Mouse (Mus musculus): Measurements from ENCODE around the gene Zfp784. TPM values are rescaled to one million over a fixed set of nuclear protein-coding genes. Genes with fewer than 3 reads are reported as not detected.
A peak's percentile ranks its signal among the peaks of the same experiment; 100 is the strongest.

Zfp784 gene
- total and polyA plus RNA-seq, 2 experiments from 2014 or later, result 4.3 to 5.0 TPM

- H3K9me3 ChIP-seq (ENCODE audit: low read length), result no peaks in the 10 kb centered on the region
- no peaks in the 10 kb centered on the region for H3K36me3 ChIP-seq (ENCODE audit: insufficient read depth, low read length)
- peaks cover 3% of the 10 kb centered on the region; the same call in 1 of the 2 replicates for H3K4me1 ChIP-seq (ENCODE audit: insufficient read depth, low read length)
- TF ChIP-seq CTCF (IDR thresholded peaks at IDR 0.05), result peak; percentile 40
- no peak overlapping the region for H3K4me2 ChIP-seq (ENCODE audit: low read depth, low read length, poor library complexity, severe bottlenecking)
- ATAC-seq (ENCODE audit: low FRiP score) (no peak), DNase-seq (ENCODE audit: low spot score) (no peak)
- H3K4me3 ChIP-seq (ENCODE audit: low read depth, low read length), result no peak overlapping the region
- 72% methylated on average over 2 of the region's 2 CpGs for WGBS
- no peak overlapping the region for H3K9ac ChIP-seq (replicated peaks; ENCODE audit: low read length, poor library complexity, severe bottlenecking)
- no peak overlapping the region for H3K27ac ChIP-seq (ENCODE audit: low read depth, low read length)
- no peaks in the 10 kb centered on the region for H3K27me3 ChIP-seq (ENCODE audit: insufficient read depth, low read length)
Observed at GRCm38 (mm10) chr7:5046112-5046511, 7.9 kb upstream of the Zfp784 start.

GRCm38 (mm10) chr7:5044981-5045380 lies 6.7 kb upstream of the Zfp784 start:
- Histone ChIP-seq H3K27ac (ENCODE audit: low read depth, low read length) (no peak overlapping the region), H3K27me3 (ENCODE audit: insufficient read depth, low read length) (no peaks in the 10 kb centered on the region), H3K9ac (replicated peaks; ENCODE audit: low read length, poor library complexity, severe bottlenecking) (no peak overlapping the region), H3K4me2 (ENCODE audit: low read depth, low read length, poor library complexity, severe bottlenecking) (no peak overlapping the region), H3K9me3 (ENCODE audit: low read length) (no peaks in the 10 kb centered on the region), H3K36me3 (ENCODE audit: insufficient read depth, low read length) (no peaks in the 10 kb centered on the region), H3K4me3 (ENCODE audit: low read depth, low read length) (no peak overlapping the region), H3K4me1 (ENCODE audit: insufficient read depth, low read length) (no peaks in the 10 kb centered on the region)
- DNase-seq (ENCODE audit: low spot score), result no peak
- ATAC-seq (ENCODE audit: low FRiP score), result no peak
- 87% methylated on average over 2 of the region's 2 CpGs for WGBS
- TF ChIP-seq CTCF (IDR thresholded peaks at IDR 0.05), result no peak

GRCm38 (mm10) chr7:5038940-5039339 lies 694 bp upstream of the Zfp784 start:
- no peaks in the 10 kb centered on the region for H3K9me3 ChIP-seq (ENCODE audit: low read length)
- H3K27me3 ChIP-seq (ENCODE audit: insufficient read depth, low read length), result no peaks in the 10 kb centered on the region
- peak overlapping the region; percentile 59 for H3K4me3 ChIP-seq (ENCODE audit: low read depth, low read length)
- peak overlapping the region; percentile 92 for H3K9ac ChIP-seq (replicated peaks; ENCODE audit: low read length, poor library complexity, severe bottlenecking)
- H3K4me1 ChIP-seq (ENCODE audit: insufficient read depth, low read length), result peaks cover 6% of the 10 kb centered on the region; the same call in 1 of the 2 replicates
- no peak for TF ChIP-seq CTCF (IDR thresholded peaks at IDR 0.05)
- DNase-seq (ENCODE audit: low spot score), result no peak
- no peak for ATAC-seq (ENCODE audit: low FRiP score)
- peak overlapping the region; percentile 59 for H3K4me2 ChIP-seq (ENCODE audit: low read depth, low read length, poor library complexity, severe bottlenecking)
- peaks cover 14% of the 10 kb centered on the region for H3K36me3 ChIP-seq (ENCODE audit: insufficient read depth, low read length)
- peak overlapping the region; percentile 94 for H3K27ac ChIP-seq (ENCODE audit: low read depth, low read length)
- 28% methylated on average over 5 of the region's 5 CpGs for WGBS

GRCm38 (mm10) chr7:5037467-5037866 lies 779 bp downstream of the Zfp784 start:
- H3K27ac ChIP-seq (ENCODE audit: low read depth, low read length), result peak overlapping the region; percentile 94
- 78% methylated on average over 8 of the region's 8 CpGs for WGBS
- ATAC-seq (ENCODE audit: low FRiP score) (no peak), DNase-seq (ENCODE audit: low spot score) (no peak)
- H3K36me3 ChIP-seq (ENCODE audit: insufficient read depth, low read length), result peaks cover 27% of the 10 kb centered on the region
- peaks cover 6% of the 10 kb centered on the region; the same call in 1 of the 2 replicates for H3K4me1 ChIP-seq (ENCODE audit: insufficient read depth, low read length)
- H3K4me3 ChIP-seq (ENCODE audit: low read depth, low read length), result peak overlapping the region; percentile 59
- H3K4me2 ChIP-seq (ENCODE audit: low read depth, low read length, poor library complexity, severe bottlenecking), result peak overlapping the region; percentile 59
- H3K9ac ChIP-seq (replicated peaks; ENCODE audit: low read length, poor library complexity, severe bottlenecking), result peak overlapping the region; percentile 92; the same call in 1 of the 2 replicates
- no peaks in the 10 kb centered on the region for H3K9me3 ChIP-seq (ENCODE audit: low read length)
- H3K27me3 ChIP-seq (ENCODE audit: insufficient read depth, low read length), result no peaks in the 10 kb centered on the region
- TF ChIP-seq CTCF (IDR thresholded peaks at IDR 0.05), result no peak

GRCm38 (mm10) chr7:5037026-5037425 lies 1.2 kb downstream of the Zfp784 start:
- H3K27me3 ChIP-seq (ENCODE audit: insufficient read depth, low read length), result no peaks in the 10 kb centered on the region
- H3K9ac ChIP-seq (replicated peaks; ENCODE audit: low read length, poor library complexity, severe bottlenecking), result no peak overlapping the region
- WGBS, result 94% methylated on average over 7 of the region's 7 CpGs
- H3K27ac ChIP-seq (ENCODE audit: low read depth, low read length), result no peak overlapping the region
- H3K4me2 ChIP-seq (ENCODE audit: low read depth, low read length, poor library complexity, severe bottlenecking), result no peak overlapping the region
- no peak for DNase-seq (ENCODE audit: low spot score)
- peaks cover 31% of the 10 kb centered on the region for H3K36me3 ChIP-seq (ENCODE audit: insufficient read depth, low read length)
- no peaks in the 10 kb centered on the region for H3K9me3 ChIP-seq (ENCODE audit: low read length)
- no peak for ATAC-seq (ENCODE audit: low FRiP score)
- no peak for TF ChIP-seq CTCF (IDR thresholded peaks at IDR 0.05)
- peaks cover 6% of the 10 kb centered on the region; the same call in 1 of the 2 replicates for H3K4me1 ChIP-seq (ENCODE audit: insufficient read depth, low read length)
- H3K4me3 ChIP-seq (ENCODE audit: low read depth, low read length), result no peak overlapping the region

GRCm38 (mm10) chr7:5036136-5036535 lies 2.1 kb downstream of the Zfp784 start:
- 96% methylated on average over 9 of the region's 9 CpGs for WGBS
- peaks cover 40% of the 10 kb centered on the region for H3K36me3 ChIP-seq (ENCODE audit: insufficient read depth, low read length)
- TF ChIP-seq CTCF (IDR thresholded peaks at IDR 0.05), result no peak

More at GRCm38 (mm10) chr7:5036136-5036535, 2.1 kb downstream of the Zfp784 start:
- H3K27ac ChIP-seq (ENCODE audit: low read depth, low read length), result no peak overlapping the region
- no peak overlapping the region for H3K4me3 ChIP-seq (ENCODE audit: low read depth, low read length)
- DNase-seq (ENCODE audit: low spot score) (no peak), ATAC-seq (ENCODE audit: low FRiP score) (no peak)
- no peaks in the 10 kb centered on the region for H3K27me3 ChIP-seq (ENCODE audit: insufficient read depth, low read length)
- H3K4me2 ChIP-seq (ENCODE audit: low read depth, low read length, poor library complexity, severe bottlenecking), result no peak overlapping the region
- no peak overlapping the region for H3K9ac ChIP-seq (replicated peaks; ENCODE audit: low read length, poor library complexity, severe bottlenecking)
- H3K9me3 ChIP-seq (ENCODE audit: low read length), result 0 out of 2 replicates have a peak, but pooled peaks cover 8% of the 10 kb centered on the region
- peaks cover 6% of the 10 kb centered on the region; the same call in 1 of the 2 replicates for H3K4me1 ChIP-seq (ENCODE audit: insufficient read depth, low read length)
